Mouse (Mus musculus) T-helper 1 cell (primary cell): Measurements from ENCODE around the gene Swsap1.

ENCODE experiments used
- in situ Hi-C: fragments of 300-600 bp; cut with MboI, MseI; formaldehyde crosslinking; loops from one replicate; pipeline ENCODE4 v1.15.1; 2025; ENCODE audit warnings: high pct_unique_total_duplicates

The Swsap1 gene

GRCm38 (mm10) chr9:22004546-22004945 is 49.0 kb downstream of the Swsap1 start:
- in situ Hi-C loops, result no loop called here
